Mouse (Mus musculus): Measurements from ENCODE around the gene Akirin1. TPM values are rescaled to one million over a fixed set of nuclear protein-coding genes. Genes with fewer than 3 reads are reported as not detected.
A peak's percentile ranks its signal among the peaks of the same experiment; 100 is the strongest.

Akirin1 gene
- 63.2 and 74.9 TPM in 2 replicates for polyA plus RNA-seq (2012; rRNA removed)

DNA sequence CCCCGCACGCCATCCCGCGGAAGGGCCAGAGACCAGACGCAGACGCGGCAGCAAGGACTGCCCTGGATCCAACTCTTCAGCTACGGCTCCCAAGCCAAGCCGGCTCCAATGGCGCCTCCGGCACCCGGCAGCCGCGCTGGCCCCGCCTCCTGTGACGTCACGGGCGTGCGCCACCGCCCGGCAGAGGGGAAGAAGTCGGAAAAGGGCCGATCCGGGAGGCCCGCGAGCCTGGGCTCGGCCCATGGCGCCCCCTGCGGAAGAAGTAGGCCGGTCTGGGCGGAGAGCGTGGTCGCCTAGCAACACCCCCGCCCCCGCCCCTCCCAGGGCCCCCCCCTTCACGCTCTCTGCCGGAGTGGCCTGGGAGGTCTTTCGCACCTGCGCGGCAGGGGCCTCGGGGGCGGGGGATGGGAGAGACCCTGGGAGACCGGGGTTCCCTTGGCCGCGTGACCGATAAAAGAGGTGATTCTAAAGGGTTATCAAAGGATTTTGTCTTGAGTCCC is at the start of gene Akirin1:
Gene Akirin1 (minus strand): TSS at position 194 of the 500 bp plus-strand sequence.
- TF ChIP-seq POLR2A (IDR thresholded peaks at IDR 0.05; ENCODE audit: borderline replicate concordance, extremely low read depth, insufficient read depth, insufficient read length, poor library complexity, severe bottlenecking) (peak; percentile 95), CTCF (IDR thresholded peaks at IDR 0.05; ENCODE audit: borderline replicate concordance, extremely low read depth, insufficient read depth, insufficient read length) (0 out of 2 replicates have a peak, but pooled peaks have one; percentile 15)
- DNase-seq (ENCODE audit: low read depth): peak; percentile 98

DNA sequence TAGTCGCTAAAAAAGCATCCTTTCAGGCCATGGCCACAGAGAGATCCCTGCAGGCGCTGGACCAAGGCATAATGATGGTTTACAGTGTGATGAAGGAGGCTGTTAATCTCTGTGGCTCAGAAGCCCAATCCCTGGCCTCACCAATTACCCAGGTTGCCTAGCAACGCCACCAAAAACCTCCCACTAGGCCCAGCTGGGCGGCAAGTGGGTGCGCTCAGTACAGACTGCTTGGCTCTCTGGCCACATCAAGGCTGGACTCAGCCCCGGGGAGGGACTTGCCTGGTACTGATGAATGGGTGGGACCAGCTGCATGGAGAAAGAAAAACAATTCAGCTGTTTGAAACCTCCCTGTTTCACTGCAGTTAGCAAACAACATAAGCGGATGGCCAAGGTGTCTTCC is 47.7 kb upstream of the Akirin1 start:
- no peak for TF ChIP-seq POLR2A (IDR thresholded peaks at IDR 0.05; ENCODE audit: borderline replicate concordance, extremely low read depth, insufficient read depth, insufficient read length, poor library complexity, severe bottlenecking)
- TF ChIP-seq CTCF (IDR thresholded peaks at IDR 0.05; ENCODE audit: borderline replicate concordance, extremely low read depth, insufficient read depth, insufficient read length): no peak
- peak; percentile 88 for DNase-seq (ENCODE audit: low read depth)

DNA sequence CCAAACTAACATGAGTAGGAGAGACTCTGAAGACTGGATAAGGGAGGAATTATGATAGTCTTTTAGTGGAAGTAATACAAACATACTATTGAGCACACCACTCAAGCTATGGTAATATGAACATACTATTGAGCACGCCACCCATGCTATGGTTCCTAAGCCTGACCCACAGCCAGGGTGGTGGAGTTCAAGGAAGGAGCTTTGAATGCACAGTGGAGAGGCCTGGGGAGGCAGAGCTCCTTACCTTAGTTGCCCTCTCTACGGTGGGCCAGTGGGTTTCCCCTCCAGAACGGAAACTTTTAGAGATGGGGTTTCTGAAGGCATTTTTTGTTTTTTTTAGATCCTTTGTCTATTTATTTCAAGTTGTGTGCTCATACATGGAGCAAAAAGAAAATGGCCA is 47.3 kb upstream of the Akirin1 start:
- DNase-seq (ENCODE audit: low read depth): no peak

DNA sequence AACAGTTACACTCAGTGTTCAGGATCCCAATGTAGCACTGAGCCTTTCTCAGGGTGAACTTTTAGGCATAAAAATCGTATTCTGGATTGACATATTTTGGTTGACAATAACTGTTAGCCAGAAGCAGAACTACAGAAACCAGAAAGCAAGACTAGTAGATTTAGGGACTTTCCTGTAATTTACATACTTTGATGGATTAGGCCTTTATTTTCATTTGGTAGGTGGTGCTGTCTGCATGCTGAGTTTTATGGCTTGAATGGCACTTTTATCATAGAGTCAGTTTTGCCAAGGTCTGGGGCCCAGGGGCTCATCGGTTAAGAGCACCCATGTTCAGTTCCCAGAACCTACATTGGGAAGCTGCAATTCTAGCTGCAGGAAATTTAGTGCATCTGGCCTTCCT is 44.9 kb upstream of the Akirin1 start:
- DNase-seq (ENCODE audit: low read depth): no peak
- TF ChIP-seq POLR2A (IDR thresholded peaks at IDR 0.05; ENCODE audit: borderline replicate concordance, extremely low read depth, insufficient read depth, insufficient read length, poor library complexity, severe bottlenecking): no peak
- no peak for TF ChIP-seq CTCF (IDR thresholded peaks at IDR 0.05; ENCODE audit: borderline replicate concordance, extremely low read depth, insufficient read depth, insufficient read length)

More for the DNA sequence above, 47.3 kb upstream of the Akirin1 start:
- TF ChIP-seq POLR2A (IDR thresholded peaks at IDR 0.05; ENCODE audit: borderline replicate concordance, extremely low read depth, insufficient read depth, insufficient read length, poor library complexity, severe bottlenecking) (no peak), CTCF (IDR thresholded peaks at IDR 0.05; ENCODE audit: borderline replicate concordance, extremely low read depth, insufficient read depth, insufficient read length) (no peak)

DNA sequence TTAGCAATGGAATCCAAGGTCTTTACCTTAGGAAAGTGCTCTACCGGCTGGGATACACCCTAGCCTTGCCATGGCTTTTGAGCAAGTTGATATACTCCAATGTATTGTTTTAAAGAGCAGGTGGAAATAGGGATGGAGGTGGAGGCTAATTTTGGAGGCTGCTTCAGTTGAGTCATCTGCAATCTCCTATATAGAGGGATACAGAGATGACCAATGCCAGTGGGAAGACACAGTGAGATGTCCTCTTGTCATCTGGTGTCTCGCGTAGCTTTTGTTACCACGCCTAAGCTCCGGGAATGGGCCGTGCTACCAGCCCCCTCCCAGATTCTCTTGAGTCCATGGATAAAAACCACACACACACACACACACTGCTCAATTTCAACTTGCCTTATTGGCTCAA is 43.0 kb upstream of the Akirin1 start:
- DNase-seq (ENCODE audit: low read depth): no peak
- no peak for TF ChIP-seq POLR2A (IDR thresholded peaks at IDR 0.05; ENCODE audit: borderline replicate concordance, extremely low read depth, insufficient read depth, insufficient read length, poor library complexity, severe bottlenecking)
- no peak for TF ChIP-seq CTCF (IDR thresholded peaks at IDR 0.05; ENCODE audit: borderline replicate concordance, extremely low read depth, insufficient read depth, insufficient read length)

DNA sequence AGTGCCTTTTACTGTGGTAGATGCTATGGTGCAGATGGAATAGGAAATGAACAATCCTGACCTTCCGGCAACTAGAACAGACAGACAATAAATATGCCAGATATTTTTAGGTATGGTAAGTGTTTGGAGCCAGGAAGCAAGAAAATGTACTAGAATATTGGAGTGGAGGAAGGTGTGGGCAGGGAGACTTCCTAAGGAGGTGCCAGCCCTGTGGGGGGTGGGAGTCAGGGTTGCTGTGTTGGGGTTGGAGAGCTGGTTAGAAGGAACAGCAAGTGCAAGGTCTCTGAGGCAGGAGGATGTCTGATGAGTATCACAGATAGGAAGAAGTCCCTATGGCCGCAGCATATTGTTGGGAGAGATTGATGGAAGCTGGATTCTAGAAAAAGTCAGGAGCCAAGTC is 42.5 kb upstream of the Akirin1 start:
- DNase-seq (ENCODE audit: low read depth): no peak
- TF ChIP-seq CTCF (IDR thresholded peaks at IDR 0.05; ENCODE audit: borderline replicate concordance, extremely low read depth, insufficient read depth, insufficient read length) (no peak), POLR2A (IDR thresholded peaks at IDR 0.05; ENCODE audit: borderline replicate concordance, extremely low read depth, insufficient read depth, insufficient read length, poor library complexity, severe bottlenecking) (no peak)

DNA sequence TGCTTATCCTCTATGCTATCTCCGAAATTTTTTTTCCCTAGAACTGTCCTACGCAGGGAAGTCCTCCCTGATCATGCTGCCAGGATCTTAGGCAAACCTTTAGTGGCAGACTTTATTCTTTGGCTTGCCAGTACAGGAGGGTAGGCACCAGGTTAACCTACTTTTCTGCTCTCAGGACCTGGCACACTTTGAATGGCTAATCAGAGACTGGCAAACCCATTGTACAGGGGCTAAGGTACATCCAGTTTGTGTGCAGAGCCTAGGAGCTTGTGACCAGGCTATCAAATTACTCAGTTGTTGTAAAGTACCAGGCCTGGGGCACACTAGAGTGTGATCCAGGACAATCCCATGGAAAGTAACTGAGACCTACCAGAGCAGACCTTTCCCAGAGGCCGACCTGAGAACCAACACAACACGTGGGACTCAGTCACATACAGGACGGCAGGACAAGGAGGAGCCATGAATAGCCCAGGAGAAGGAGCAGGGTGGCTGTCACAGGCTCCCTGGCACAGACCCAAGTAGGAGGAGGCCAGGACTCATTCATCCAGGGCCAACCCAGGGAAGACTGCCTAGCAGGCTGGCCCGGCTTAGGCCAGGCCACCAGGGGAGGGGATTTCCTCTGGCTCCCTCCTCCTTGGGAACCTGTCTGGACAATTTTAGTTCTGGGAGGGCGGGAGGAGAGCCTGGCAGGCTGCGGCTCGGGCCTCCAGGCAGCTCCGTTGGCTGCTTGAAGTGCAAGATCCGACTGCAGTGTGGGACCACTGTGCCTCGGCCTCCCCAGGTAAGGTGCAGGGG is 37.2 kb upstream of the Akirin1 start, which contains the start of gene Rhbdl2:
Gene Rhbdl2 (plus strand): TSS at position 684 of the 795 bp plus-strand sequence.
- DNase-seq (ENCODE audit: low read depth): peak; percentile 86
- TF ChIP-seq POLR2A (IDR thresholded peaks at IDR 0.05; ENCODE audit: borderline replicate concordance, extremely low read depth, insufficient read depth, insufficient read length, poor library complexity, severe bottlenecking): no peak
- no peak for TF ChIP-seq CTCF (IDR thresholded peaks at IDR 0.05; ENCODE audit: borderline replicate concordance, extremely low read depth, insufficient read depth, insufficient read length)

DNA sequence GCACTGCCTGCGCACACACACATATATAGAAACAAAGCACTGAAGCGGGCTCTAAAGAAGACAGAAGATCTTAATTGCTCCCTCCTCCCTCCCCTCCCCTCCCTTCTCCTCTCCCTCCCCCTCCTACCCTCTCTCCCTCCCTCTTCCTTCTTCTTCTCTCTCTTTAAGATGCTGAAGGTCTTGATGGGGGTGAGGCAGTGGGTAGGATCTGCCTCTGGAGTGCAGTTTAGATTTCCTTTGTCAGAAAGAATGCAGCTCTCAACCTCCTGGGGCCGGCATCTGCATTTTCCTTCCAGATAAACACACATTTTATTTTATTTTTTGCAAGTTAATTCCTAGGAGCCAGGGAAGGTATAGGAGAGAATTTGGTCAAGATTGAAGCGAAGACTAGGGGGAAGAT is 18.1 kb upstream of the Akirin1 start:
- DNase-seq (ENCODE audit: low read depth): no peak
- no peak for TF ChIP-seq CTCF (IDR thresholded peaks at IDR 0.05; ENCODE audit: borderline replicate concordance, extremely low read depth, insufficient read depth, insufficient read length)
- no peak for TF ChIP-seq POLR2A (IDR thresholded peaks at IDR 0.05; ENCODE audit: borderline replicate concordance, extremely low read depth, insufficient read depth, insufficient read length, poor library complexity, severe bottlenecking)

DNA sequence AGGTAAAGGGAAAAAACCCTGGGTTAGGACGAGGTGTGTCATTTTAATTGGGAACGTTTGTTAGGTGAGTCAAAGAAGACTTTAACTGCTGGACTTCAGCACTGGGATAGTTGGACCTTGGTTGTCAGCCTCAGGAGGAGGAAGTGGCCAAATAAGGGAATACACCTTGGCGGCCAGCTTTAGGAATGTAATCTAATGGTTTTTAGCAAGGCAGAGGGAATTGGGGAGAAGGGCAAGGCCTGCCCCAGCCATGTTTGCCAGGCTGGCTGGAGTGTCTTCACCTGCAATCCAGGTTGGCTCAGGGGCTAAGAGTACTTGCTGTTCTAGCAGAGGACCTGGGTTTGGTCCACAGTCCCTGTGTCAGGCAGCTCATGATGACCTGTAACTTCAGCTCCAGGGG is 17.7 kb upstream of the Akirin1 start:
- DNase-seq (ENCODE audit: low read depth): no peak
- TF ChIP-seq CTCF (IDR thresholded peaks at IDR 0.05; ENCODE audit: borderline replicate concordance, extremely low read depth, insufficient read depth, insufficient read length) (no peak), POLR2A (IDR thresholded peaks at IDR 0.05; ENCODE audit: borderline replicate concordance, extremely low read depth, insufficient read depth, insufficient read length, poor library complexity, severe bottlenecking) (no peak)

DNA sequence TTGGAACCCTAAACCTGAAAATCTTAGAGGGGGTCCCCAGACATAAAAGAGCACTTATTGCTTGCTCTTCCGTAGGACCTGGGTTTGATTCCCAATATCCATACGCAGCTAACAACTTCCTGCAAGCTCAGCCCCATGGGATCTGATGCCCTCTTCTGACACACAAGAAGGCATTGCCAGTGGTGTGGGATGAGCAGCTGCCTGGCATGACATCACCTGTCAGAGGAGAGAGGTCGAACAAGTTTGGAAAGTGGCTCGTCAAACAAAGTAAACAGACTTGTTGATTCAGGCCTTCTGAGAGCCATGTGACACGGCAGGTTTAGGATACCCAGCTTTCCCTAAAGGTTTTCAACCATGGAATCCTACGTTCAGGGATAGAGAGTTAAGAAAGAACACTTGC is 14.9 kb upstream of the Akirin1 start:
- TF ChIP-seq POLR2A (IDR thresholded peaks at IDR 0.05; ENCODE audit: borderline replicate concordance, extremely low read depth, insufficient read depth, insufficient read length, poor library complexity, severe bottlenecking) (no peak), CTCF (IDR thresholded peaks at IDR 0.05; ENCODE audit: borderline replicate concordance, extremely low read depth, insufficient read depth, insufficient read length) (no peak)
- no peak for DNase-seq (ENCODE audit: low read depth)

DNA sequence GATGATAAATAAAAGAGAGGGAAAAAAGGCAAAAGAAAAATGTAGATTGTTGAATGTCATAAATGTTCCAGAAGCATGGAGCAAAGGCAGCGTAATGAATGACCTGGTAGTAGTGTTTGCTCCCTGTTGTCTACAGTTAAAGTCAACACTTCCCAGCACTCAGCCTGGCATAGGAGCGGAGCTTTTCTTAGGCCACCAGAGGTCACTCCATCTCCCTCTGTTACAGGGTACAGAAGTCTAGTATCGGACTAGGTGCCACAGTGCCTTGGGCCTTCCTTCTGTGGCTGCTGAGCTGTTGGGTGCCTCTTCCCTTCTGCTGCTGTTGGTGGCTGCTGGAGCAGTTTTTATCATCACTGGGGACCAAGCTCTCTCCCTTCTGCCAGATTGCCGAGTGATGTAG is 8.2 kb upstream of the Akirin1 start:
- TF ChIP-seq POLR2A (IDR thresholded peaks at IDR 0.05; ENCODE audit: borderline replicate concordance, extremely low read depth, insufficient read depth, insufficient read length, poor library complexity, severe bottlenecking): no peak
- TF ChIP-seq CTCF (IDR thresholded peaks at IDR 0.05; ENCODE audit: borderline replicate concordance, extremely low read depth, insufficient read depth, insufficient read length): peak; percentile 41; the same call in 1 of the 2 replicates

More for the DNA sequence above, 8.2 kb upstream of the Akirin1 start:
- peak; percentile 40 for DNase-seq (ENCODE audit: low read depth)
